Mouse (Mus musculus) thymus, postnatal 14 days (tissue): ENCODE measurements around the gene Gm49384.

Experiments
- DNase-seq: peaks from one replicate; pipeline ENCODE4 v3.0.0; 2021

The Gm49384 gene

DNA sequence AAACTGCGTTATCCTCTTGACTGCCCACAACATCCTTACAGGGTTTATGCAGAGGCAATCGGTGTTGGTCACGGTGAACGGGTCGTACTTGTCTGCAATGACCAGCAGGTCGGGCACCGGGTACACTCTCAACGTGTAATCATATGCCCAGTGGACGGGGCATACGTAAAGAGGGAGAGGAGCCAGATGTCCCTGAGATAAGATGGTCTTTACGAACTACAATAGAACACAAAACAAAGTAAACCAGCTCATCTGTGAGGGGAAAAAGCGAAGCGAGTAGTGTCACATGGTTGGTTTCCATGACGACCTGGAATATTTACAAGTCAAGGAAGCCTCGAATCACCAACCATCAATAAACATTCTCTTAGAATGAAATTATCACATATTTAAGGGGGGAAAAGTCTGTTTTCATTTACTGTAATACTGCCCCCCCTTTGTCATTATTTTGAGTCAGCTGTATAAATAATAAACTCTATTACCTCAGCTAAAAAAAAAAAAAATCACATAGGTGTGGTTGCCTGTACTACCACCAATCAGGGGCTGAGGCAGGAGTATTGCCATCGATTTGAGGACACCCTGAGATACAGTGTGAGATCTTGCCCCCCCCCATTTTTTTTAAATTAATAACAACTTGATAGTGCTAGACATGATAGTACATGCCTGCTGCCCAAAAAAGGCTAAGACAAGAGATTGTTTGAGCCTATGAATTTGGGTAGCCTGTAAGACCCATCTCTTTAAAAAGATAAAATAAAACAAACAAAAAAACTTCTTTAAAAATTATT lies at the start of gene Gm49384:
TSS of gene Gm49384 (minus strand) at position 216 of the 782 bp plus-strand sequence.
- no peak for DNase-seq

DNA sequence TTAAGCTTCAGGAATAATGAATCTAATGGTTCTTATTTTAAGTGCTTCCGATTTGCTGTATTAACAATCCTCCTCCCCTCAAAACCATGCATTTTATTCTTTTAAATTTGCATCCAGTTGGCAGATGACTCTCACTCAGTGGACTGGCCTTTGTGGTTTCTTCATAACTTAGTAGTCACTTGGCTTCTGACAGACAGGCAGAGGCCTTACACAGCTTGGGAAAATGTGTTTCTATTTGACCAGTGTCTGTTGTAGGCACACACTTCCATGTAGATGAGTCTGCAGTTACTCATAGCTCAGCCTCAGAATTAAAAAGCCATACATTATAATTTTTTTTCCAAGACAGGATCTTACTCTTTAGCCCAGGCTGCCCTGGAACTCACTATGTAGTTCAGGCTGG lies 49.7 kb upstream of the Gm49384 start:
- no peak for DNase-seq

DNA sequence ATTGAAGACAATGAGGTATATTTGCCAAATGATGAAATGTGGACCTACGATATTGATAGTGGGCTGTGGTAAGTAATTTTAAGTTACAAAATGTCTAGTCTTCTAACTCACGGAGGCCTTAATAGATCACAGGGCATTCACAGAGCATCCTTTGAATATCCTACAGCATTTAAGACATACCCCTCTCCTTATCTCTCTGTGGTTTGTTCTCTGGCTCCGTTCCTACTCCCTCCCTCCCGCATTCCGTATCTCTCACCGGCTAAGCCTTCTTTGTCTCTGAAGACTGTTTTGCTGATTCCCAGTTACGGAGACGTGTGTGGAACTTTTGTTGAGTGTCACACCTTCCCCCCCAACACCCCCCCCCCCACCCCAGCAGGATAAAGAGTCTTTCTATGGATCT lies 46.7 kb upstream of the Gm49384 start:
- DNase-seq, result no peak

DNA sequence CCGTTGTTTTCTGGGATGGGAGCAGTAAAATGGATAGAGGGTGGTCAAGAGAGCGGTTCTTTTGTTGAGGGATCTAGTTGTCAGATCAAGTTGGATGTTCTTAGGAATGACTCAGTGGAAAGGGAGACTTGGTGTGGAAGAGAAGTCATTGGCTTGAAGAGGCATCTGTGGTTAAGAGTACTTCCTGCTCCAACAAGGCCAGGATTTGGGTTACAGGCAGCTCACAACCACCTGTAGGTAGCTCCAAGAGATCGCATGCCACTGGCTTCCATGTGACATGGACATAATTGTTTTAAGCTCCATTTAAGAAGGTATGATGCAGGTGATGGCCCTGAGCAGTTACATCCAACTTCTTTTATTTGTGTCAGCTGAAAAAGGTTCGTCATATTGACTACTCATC lies 45.7 kb upstream of the Gm49384 start:
- DNase-seq, result no peak

DNA sequence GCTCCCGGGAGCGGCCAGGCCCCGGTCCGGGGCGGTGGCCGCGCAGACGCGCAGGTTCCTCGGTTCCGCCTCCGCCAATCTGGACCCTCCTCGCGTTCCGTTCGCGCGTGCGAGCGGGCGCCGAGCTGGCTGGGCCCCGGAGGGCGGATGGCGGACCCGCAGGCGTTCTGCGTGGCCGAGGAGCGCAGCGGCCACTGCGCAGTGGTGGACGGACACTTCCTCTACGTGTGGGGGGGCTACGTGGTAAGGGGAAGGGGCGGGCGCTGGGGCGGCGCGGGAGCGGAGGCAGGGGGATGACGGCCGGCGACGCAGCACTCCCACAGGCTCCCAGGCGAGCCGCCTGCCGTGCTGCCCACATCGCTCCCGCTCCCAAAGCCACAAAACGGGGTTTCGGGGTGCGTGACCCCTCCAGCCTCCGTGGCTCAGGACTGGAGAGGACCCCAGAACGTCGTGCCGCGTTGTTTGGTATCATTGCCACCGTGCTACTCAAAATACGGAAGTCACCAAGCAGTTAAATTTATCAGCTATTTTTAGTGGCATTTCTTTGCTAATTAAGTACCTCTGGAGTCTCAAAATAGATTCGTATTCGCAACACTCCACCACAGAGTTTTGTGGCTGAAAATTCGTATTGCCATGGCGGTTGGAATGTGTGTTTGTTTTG lies 37.8 kb upstream of the Gm49384 start:
- DNase-seq, result peak; percentile 55

DNA sequence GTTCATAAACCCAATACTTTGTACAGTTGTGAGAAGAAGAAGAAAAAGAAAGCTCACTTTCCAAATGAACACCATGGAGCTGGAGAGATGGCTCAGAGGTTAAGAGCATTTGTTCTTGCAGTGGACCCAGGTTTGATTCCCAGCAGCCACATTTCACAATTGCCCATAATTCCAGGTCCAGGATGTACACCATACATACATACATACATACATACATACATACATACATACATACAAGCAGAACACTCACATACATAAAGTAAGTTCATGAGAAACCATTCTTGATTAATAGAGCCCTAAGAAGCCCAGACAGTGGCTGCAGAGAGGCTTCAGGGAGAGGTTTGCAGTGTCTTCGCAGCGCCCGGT lies 37.3 kb upstream of the Gm49384 start:
- DNase-seq, result no peak

DNA sequence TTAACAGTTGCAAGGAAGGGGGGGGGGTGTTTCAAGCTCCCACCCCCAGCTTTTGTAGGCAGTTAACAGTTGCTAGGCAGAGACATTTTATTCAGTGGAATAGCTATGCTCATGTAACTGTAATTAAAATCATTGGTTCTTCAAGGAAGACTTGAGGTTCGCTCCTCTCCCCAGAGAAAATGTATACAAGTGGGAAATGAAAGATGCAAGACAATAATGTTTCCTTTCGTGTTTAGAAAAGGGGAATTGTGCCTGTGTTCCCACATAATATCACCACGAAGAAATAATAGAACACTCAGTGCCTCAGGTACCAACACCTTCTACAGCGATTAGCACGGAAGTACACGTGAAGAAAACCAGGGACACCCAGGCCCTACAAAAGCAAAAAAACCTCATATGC lies 36.8 kb upstream of the Gm49384 start, which contains the start of gene Klhdc1:
TSS of gene Klhdc1 (plus strand) at position 301 of the 400 bp plus-strand sequence.
- no peak for DNase-seq

DNA sequence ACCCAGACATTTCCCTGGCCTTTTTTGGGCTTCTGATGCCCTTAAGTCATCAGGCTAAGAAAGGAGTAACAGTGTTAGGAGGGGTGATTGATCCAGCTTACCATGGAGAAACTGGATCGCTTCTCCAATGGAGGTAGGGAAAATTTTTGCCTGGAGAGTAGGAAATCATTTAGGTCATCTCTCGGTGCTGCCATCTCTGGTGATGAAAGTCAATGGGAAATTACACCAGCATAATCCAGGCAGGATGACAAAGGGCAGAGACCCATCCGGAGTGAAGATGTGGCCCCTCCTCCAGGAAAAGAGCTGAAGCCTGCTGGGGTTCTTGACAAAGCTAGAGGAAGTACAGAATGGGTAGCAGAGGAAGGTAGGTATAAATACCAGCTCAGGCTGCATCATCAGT lies 34.2 kb upstream of the Gm49384 start:
- no peak for DNase-seq

DNA sequence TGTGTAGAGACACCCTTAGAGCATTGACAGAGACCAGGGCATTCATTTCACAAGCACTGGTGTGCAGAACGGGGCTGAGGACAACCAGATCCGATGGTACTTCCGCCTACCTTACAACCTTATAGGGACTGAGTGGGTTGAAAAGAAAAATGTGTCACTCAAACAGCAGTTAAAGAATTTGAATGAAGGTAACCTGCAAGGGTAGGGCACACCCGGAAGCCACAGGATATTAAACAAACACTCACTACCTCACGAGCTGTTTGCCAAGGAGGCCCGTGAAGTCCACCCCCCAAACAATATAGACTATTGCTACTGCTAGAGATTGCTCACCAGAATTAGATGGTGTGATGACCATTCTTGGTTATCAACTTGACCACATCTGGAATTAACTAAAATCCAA lies 31.7 kb upstream of the Gm49384 start:
- DNase-seq, result no peak

DNA sequence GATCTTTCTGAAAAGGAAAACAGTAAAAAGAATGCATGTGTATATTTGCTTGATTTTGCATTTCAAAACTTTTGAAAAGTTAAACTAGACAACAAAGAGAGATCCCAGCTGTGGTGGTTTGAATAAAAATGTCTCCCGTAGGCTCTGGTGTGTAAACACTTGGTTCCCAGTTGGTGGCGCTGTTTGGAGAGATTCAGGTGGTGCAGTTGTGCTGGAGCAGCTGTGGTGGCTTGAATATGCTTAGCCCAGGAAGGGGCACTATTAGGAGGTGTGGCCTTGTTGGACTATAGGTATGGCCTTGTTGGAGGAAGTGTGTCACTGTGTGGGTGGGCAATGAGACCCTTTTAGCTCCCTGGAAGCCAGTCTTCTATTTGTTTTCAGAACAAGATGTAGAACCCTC lies 25.2 kb upstream of the Gm49384 start:
- peak; percentile 41 for DNase-seq

DNA sequence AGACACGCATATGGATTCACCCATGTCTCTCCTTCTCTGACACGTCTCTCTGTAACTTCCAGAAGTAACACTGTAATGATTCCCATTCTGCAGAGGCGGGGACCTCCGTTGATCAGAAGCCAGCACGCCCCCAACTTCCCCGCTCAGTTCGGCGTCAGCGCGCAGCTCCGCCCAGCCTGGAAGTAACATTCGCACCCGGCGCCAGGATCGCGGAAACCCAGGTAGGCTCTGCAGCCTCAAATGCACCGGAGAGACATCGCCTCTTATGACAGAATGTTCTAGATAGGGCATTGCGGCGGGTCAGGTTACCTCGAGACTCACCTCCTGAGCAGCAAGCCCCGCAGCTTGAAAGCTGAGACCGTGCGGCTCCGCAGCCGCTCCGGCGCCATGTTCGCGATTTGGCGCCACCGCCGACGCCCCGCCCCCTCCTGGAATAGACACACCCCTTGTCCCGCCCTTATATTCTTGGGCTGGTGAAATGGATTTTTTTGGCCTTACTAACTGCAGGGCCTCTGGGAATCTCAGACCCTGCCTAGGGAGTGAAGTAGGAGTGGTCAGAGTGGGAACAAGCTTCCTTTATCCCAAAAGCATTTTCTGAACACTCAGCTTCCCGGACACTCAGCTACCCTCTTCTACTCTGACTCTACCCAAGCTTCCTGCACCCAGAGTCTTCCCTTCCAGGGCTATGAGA lies 23.9 kb upstream of the Gm49384 start, which contains the start of gene Pole2:
TSS of gene Pole2 (minus strand) at position 420 of the 691 bp plus-strand sequence.
- DNase-seq, result peak; percentile 88

DNA sequence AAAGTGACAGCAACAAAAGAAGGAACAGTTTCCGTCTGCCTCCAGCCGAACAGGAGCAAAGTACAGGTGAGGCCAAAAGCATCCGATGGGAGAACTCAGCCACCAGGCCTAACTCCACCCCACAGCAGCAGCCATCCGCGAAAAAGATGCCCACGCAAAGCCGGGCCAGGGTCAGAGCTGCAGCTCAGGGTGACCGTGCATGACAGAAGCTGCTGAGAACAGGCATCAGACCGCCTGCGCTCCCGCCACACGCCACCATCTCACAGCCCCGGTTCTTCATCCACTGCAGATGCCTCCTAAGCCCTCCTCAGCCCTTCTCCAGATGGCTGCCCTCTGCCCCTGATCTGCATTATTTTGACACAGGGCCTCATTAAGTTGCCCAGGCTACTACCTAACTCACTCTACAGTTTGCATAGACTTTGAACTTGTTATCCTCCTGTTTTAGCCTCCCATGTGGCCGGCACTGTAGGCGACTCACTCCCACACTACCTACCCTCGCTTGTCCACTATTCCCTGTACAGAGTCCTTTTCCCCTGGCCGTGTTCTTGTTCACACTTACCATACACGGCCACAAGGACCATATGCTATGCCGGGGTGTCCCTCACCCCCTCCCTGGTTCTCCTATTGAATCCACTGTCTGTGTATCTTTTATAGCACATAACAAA lies 16.7 kb upstream of the Gm49384 start:
- no peak for DNase-seq

DNA sequence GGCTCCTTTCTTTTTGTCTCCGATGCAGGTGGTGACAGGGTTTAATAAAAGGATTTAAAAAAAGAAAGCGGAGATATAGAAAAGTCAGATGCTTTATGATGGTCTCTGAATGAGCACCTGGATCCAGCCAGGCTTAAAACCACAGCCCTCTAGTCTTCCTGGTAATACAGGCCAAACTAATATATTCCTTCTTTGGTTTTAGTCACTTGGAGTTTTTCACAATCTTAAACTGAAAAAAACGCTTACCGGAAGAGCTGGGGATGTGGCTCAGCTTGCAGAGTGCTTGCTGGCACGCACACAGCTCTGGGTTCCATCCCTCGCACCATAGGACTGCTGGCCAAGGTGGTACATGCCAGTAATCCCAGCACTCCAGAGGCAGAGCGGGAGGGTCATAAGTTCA lies 12.5 kb upstream of the Gm49384 start:
- DNase-seq, result no peak

DNA sequence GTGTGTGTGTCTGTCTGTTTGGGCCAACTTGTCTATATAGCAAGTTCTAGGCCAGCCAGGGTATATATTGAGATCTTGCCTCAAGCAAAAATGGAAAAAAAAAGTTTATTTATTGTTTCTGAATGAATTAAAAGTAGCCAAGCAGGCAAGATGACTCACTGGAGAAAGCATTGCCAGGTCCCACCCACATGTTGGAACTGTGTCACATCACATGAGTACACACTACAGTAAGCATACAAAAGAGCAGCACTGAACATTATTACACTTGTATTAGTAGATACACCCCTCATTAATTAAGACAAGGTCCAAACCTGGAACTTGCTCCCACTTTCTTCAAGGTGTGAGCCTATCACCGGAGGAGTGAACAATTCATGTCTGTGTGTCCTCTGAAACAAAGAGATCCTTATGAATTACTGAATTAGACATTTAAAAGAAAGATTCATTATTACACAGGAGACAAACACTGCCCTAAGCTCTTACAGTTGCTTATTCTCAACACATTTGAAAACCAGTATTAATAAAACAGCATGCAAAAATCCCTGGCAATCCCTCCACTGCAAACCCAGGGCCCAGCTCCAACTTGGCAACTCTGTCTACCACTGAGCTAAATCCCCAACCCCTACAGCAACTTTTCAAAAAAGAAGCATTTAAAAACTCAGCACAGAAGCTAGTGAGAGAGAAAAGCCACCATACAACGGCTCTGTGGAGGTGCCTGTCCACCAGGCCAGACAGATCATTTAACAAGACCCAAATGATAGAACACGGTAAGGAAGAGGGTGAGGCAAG lies 11.1 kb upstream of the Gm49384 start:
- DNase-seq, result no peak

DNA sequence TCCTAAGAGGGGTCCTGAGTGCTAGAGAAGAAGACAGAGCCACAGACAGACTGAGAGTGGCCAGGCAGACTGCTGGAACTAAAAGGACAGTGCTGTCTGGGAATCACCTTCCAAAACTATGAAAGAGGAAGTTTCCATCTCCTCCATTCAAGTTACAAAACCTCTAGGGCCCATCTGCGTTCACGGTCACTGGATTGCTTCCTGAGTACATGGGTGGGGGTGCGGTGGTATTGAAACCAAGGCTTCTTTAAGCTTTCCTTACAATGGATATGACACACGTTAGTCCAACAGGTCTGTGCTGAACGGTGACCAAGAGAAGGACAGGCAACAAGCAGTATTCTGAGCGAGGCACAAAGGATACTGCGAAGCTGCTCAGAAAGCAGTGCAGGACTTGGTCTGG lies 10.3 kb upstream of the Gm49384 start:
- no peak for DNase-seq

DNA sequence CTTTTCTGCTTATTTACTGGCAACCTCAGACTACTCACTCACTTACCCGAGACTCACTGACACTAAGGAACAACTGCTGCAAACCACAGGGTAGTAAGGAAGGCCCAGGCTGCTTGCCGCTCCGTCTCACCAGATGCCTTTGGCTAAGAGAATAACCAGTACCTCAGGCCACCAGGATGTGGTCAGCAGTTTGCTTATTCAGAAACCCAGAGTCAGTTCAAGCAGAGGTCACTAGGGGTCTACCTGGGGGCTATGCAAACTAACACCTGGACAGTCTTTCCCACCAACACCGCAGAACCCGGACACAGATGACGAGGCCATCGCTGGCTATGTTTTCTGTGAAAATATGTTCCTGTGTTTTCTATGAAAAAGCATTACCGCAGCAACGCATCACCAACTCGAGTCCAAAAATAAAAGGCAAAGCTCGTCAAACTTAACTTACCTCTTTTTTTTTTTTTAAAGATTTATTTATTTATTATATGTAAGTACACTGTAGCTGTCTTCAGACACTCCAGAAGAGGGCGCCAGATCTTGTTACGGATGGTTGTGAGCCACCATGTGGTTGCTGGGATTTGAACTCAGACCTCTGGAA lies 9.2 kb upstream of the Gm49384 start:
- DNase-seq, result no peak

DNA sequence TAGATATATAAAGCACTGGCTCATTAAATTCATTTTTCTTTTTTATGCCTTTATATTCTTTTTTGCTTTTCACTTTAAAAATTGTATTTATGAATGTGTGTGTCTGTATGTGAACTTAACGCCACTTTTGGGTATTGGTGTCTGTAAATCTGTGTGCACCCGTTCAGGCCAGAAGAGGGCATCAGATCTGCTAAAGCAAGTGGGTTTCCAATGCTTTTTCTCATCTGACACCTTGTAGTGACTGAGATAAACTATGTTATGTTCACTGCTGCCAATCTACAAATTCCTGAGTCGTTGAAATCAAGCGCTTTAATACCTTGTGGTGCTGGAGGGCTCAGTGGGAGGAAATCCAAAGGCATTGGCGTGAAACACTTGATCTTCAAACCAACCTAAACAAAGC lies 7.0 kb upstream of the Gm49384 start:
- peak; percentile 29 for DNase-seq

DNA sequence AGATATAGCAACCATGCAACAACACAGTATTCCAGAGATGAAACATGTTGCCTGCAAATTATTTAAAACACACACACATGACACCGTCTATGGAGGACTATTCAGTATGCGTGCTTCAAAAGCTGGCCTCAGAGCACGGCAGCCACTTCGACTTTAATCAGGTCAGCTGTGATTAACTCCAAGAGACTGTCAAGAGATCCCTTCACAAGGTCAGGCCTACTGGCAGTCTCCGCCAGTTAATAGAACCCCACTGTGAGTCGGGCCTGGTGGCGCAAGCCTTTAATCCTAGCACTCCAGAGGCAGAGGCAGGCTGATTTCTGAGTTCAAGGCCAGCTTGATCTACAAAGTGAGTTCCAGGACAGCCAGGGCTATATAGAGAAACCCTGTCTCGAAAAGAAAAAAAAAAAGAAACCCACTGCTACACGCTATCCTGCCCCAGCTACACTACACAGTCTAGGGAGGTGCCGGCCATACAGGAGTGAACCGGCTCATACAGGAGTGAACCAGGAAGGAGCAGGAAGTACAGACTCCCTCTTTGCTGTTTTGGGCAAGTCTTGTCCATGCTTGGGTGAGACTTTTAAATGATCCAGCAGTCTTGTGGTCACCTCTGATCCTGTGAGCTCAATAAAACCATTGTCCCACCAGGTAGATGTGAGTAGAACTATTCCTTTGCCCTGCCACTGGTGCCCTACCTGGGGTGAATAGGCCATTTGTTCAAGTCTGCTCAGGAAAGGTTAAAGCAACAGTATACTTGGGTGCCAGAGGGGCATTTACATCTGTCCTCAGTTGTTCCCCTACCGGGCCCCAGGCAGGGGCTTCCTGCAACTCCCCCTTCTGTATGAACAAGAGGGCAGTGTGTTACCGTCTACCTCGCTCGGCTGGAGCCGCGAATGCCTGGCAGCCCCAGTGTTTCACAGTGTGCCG lies 6.3 kb upstream of the Gm49384 start:
- DNase-seq, result no peak

DNA sequence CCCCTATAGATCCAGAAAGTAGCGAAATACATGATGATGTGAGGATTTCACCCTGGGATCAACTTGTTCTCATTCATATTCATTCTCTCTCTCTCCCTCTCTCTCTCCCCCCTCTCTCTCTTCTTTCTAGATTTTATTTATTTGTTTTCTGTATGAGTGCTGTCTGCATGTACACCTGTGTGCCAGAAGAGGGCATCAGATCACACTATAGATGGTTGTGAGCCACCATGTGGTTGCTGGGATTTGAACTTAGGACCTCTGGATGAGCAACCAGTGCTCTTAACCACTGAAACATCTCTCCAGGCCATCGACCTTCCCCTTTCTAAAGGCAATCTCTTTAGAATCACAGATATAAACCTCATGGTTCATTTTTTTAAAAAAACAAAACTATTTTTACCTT lies 4.5 kb upstream of the Gm49384 start:
- DNase-seq, result no peak

DNA sequence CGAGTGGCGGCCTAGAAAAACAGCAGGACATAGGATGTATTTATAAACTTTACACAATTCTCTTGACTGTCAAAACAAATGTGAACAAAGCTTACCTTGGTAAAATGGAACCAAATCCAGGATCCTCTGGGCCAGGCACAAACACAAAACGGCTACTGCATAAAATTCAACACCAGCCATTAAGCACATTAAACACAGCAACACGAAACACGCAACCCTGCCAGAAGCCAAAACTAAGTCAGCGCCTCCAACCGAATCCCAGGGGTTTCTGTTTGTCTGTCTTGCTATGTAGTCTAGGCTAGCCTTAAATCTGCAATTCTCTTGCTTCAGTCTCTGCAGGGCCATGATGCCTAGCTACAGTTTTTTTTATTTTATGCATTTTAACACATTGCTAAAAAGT lies 3.9 kb upstream of the Gm49384 start:
- no peak for DNase-seq

DNA sequence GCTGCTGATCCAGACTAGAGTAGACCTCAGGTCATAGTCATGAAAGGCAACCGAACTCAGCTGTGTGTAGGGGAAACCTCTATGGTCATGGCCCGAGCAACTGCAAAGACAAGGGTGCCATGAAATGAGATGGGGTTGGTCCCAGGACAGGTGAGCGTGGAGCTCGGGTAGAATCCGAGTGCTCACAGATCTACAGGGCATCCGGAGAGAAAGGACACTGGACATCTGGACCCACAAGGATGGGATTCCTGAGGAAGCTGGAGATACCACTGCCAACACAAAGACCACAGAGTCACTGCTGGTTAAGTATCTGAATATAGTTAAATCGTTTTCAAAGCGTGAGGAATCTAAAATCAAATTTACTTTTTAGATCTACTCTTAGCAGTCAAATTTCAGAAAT lies 3.3 kb upstream of the Gm49384 start:
- no peak for DNase-seq
